Mouse (Mus musculus) midbrain, embryonic 12.5 days (tissue): ENCODE data around the gene Notch2. TPM values are rescaled to one million over a fixed set of nuclear protein-coding genes. Genes with fewer than 3 reads are reported as not detected.

Source experiments
- ATAC-seq: fragments of 200-750 bp; cut with Nextera tagmentation; 2 replicates; pipeline ENCODE4 v1.8.0; 2017; ENCODE audit warnings: low read depth, moderate TSS enrichment, moderate library complexity; ENCODE audit not compliant: low FRiP score
- H3K27ac ChIP-seq: fragments of 300-500 bp; sonication (generic); replicated peaks from 2 replicates; pipeline ENCODE4 v1.5.1; 2016; ENCODE audit warnings: mild to moderate bottlenecking
- H3K27me3 ChIP-seq: fragments of 300-500 bp; sonication (generic); 2 replicates; pipeline ENCODE4 v1.6.1; 2016; ENCODE audit warnings: mild to moderate bottlenecking
- H3K36me3 ChIP-seq: fragments of 300-500 bp; sonication (generic); 2 replicates; pipeline ENCODE4 v1.6.1; 2016
- H3K4me1 ChIP-seq: fragments of 300-500 bp; sonication (generic); 2 replicates; pipeline ENCODE4 v1.6.1; 2016
- H3K4me2 ChIP-seq: fragments of 300-500 bp; sonication (generic); replicated peaks from 2 replicates; pipeline ENCODE4 v1.6.1; 2016; ENCODE audit warnings: mild to moderate bottlenecking, moderate library complexity
- H3K4me3 ChIP-seq: fragments of 300-500 bp; sonication (generic); 2 replicates; pipeline ENCODE4 v1.5.1; 2016; ENCODE audit warnings: mild to moderate bottlenecking
- H3K9ac ChIP-seq: fragments of 300-500 bp; sonication (generic); replicated peaks from 2 replicates; pipeline ENCODE4 v1.6.1; 2016; ENCODE audit warnings: mild to moderate bottlenecking, moderate library complexity
- H3K9me3 ChIP-seq: fragments of 300-500 bp; sonication (generic); 2 replicates; pipeline ENCODE4 v1.6.1; 2016; ENCODE audit warnings: mild to moderate bottlenecking
- WGBS: fragments of 180-500 bp; shearing (Covaris S2); methylation state at CpG from one replicate; pipeline ENCODE4 v1.1.7; 2016; 5-methylcytosine and 5-hydroxymethylcytosine counted together
- polyA plus RNA-seq: library from polyadenylated mRNA; unstranded; fragments of >200 nt; fragmentation: Nextera tagmentation; extraction: Ambion mirVana; gene quantifications from 2 replicates; pipeline ENCODE4 v1.2.1, GENCODE M21; 2016

Gene Notch2
- polyA plus RNA-seq = 20.3 and 20.7 TPM in 2 replicates

DNA sequence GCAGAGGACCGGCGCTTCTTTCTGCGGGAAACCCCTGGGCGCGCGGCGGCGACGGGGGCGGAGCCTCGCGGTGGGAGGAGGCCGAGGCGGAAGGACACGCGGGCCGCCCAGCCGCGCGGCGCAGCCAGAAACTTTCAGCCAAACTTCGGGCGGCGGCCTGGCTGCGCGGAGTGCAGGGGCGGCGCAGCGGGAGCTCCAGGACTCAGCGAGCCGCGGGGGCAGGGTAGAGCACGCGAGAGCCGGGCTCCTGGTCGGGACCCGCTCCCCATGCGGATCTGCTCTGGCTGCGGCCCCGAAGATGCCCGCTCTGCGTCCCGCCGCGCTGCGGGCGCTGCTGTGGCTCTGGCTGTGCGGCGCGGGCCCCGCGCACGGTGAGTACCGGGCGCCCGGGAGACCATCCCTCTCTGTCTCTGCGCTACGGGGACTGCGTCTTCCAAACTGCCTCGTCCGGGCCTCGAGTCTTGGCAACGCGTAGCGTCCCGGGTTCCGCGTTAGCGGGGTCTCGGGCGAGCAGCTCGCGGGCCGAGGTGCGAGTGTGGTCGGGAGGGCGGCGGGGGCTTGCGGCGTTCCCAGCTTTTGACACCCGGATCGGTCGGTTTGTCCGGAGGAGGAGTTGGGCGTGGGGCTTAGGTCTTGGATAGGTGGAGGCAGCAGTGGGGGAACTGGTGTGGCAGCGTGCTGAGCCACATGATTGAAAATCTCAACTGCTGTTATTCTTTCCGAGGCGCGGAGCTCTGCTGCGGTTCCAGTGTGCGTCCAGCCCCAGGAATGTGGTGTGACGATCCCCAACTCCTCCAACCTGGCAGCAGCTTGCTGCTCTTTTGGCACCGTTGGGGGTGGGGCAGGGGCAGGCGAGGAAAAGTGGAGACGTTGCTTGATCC lies at the start of gene Notch2:
Notch2 (plus strand) TSS at position 127 of the 881 bp plus-strand sequence.
- H3K4me2 ChIP-seq = peak within 1 kb of the TSS; percentile 81
- peak; percentile 87 for ATAC-seq
- peak within 1 kb of the TSS; percentile 82 for H3K27ac ChIP-seq
- no peaks in the 10 kb centered on the region for H3K36me3 ChIP-seq
- peak within 1 kb of the TSS; percentile 81 for H3K9ac ChIP-seq
- peaks cover 45% of the 10 kb centered on the region for H3K4me1 ChIP-seq
- peaks cover 18% of the 10 kb centered on the region for H3K27me3 ChIP-seq
- H3K4me3 ChIP-seq = peak within 1 kb of the TSS; percentile 86
- WGBS = under 1% methylated on average over 89 of the region's 95 CpGs
- H3K9me3 ChIP-seq = no peaks in the 10 kb centered on the region

DNA sequence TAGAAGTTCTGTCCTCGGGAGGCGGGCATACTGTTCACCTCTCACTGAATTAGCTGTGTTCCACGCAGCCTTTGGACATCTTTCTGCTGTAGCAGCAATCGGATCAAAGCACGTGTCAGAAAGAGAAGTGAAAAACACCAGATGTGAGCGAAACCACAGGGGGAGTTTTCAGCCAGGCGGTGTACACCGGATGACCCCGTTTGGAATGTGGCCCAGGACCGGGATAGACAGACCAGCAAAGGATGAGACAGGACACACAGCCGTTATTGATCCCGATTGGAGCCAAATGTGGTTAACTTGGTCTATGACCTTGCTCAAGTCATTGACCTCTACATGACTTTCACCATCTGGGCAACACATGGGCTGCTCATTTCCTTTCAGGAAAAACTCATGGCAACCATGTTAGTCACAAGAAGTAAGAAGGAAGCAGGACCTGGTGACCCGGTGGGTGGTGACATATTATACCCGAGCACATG lies 48.4 kb upstream of the Notch2 start:
- no peak overlapping the region for H3K4me3 ChIP-seq
- no peak overlapping the region for H3K4me2 ChIP-seq
- no peaks in the 10 kb centered on the region for H3K9me3 ChIP-seq
- 0 out of 2 replicates have a peak, but pooled peaks cover 4% of the 10 kb centered on the region for H3K27me3 ChIP-seq
- 78% methylated on average over 14 of the region's 14 CpGs for WGBS
- H3K4me1 ChIP-seq = peaks cover 8% of the 10 kb centered on the region; the same call in 1 of the 2 replicates
- H3K27ac ChIP-seq = no peak overlapping the region
- no peak for ATAC-seq
- no peak overlapping the region for H3K9ac ChIP-seq
- H3K36me3 ChIP-seq = no peaks in the 10 kb centered on the region

DNA sequence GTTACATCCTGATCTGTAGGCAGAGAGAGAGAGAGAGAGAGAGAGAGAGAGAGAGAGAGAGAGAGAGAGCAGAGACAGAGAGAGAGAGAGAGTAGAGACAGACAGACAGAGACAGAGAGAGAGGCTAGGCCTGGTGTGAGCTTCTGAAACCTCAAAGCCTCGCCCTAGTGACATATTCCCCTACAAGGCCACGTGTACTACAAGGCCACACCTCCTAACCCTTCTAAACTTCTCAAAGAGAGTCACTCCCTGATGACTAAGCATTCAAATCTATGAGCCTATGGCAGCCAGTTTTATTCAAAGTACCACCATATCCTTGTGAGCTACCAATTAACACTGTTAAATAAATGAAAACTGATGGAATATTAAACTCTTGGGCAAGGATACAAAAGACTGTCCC lies 45.7 kb upstream of the Notch2 start:
- Histone ChIP-seq H3K4me2 (no peak overlapping the region), H3K4me1 (peaks cover 5% of the 10 kb centered on the region; the same call in 1 of the 2 replicates), H3K27me3 (peaks cover 12% of the 10 kb centered on the region; the same call in 1 of the 2 replicates), H3K9ac (no peak overlapping the region), H3K27ac (no peak overlapping the region), H3K36me3 (no peaks in the 10 kb centered on the region), H3K4me3 (no peak overlapping the region), H3K9me3 (no peaks in the 10 kb centered on the region)
- WGBS = 66% methylated on average over 2 of the region's 2 CpGs
- ATAC-seq = no peak

DNA sequence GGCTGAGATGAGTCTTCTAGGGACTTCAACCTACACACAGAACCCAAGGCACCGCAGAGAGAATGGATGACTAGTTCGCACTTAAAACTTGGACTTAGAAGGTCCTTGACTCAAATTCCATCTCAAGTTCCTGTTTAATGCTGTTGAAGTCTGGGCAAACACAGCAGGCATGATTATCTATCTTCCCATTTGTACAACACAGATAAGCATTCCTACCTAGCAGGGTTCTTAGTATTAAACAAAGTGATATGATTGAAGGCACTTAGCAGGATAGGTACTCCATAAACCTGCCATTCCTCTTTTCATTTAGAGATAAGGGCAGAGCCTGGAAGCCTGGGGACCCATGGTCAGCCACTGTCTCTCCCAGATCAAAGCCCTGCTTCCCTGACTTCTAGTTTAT lies 45.1 kb upstream of the Notch2 start:
- H3K36me3 ChIP-seq = no peaks in the 10 kb centered on the region
- no peak overlapping the region for H3K4me3 ChIP-seq
- ATAC-seq = no peak
- H3K9ac ChIP-seq = no peak overlapping the region
- no peak overlapping the region for H3K4me2 ChIP-seq
- no peaks in the 10 kb centered on the region for H3K9me3 ChIP-seq
- H3K4me1 ChIP-seq = peaks cover 5% of the 10 kb centered on the region; the same call in 1 of the 2 replicates
- peaks cover 12% of the 10 kb centered on the region; the same call in 1 of the 2 replicates for H3K27me3 ChIP-seq
- 94% methylated on average over 2 of the region's 2 CpGs for WGBS
- H3K27ac ChIP-seq = no peak overlapping the region

DNA sequence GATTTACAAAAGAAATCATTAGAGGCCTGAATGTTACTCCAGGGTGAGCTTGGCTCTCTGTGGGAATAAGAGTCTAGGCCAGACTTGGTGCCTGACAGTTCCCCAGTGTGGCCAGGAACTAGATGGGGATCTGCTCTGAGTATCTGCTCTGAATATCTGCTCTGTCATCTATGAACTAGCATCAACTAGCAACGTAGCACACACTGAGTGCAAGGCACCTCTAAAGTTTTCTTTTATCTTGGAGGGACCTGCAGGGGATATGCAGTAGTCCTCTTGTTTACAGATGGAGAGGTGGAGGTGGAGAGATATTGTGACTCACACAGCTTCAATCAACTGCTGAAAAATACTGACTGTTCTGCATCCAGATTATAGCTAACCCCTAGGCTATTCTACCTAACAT lies 44.3 kb upstream of the Notch2 start:
- Histone ChIP-seq H3K36me3 (no peaks in the 10 kb centered on the region), H3K4me2 (no peak overlapping the region), H3K27ac (no peak overlapping the region), H3K27me3 (peaks cover 12% of the 10 kb centered on the region; the same call in 1 of the 2 replicates), H3K9me3 (no peaks in the 10 kb centered on the region), H3K4me3 (no peak overlapping the region), H3K4me1 (peaks cover 5% of the 10 kb centered on the region; the same call in 1 of the 2 replicates), H3K9ac (no peak overlapping the region)
- ATAC-seq = no peak
- 76% methylated on average over 1 of the region's 1 CpGs for WGBS

DNA sequence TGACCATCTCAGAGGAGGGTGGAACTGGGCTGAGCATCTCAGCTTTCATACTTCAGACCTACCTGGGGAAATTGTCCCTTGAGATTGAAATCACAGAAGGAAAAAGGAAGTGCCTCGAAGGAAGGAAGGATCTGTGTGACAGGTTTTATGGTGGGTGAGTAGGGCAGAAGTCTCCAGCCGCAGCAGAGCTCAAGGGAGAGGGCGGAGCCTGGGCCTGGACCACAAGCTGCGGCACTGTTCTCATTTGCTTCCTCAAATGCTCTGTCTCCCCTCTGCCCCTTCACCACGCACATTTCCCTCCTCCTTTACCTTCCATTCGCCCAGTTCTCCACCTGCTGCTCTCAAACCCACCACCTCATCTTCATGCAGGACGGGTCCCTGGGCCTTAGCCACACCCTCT lies 42.2 kb upstream of the Notch2 start:
- 38% methylated on average over 7 of the region's 7 CpGs for WGBS

DNA sequence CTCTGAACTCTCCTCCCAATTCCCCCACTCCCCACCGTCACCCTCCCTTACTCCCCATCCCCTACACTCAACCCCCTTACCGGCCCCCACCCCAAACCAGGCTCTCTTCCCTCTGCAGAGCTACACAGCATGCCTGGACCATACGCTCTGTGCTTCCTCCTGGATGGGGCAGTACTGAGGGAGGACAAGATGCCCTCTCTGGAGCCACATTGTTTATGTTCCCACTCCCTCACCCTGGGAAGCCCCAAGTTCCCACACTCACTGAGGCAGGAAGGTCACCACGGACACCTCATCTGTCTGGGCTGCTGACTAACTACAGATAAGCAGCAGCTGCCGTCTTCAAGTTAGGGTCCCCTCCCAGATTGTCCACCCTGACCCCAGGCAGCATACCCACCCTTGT lies 41.1 kb upstream of the Notch2 start:
- ATAC-seq = no peak
- no peaks in the 10 kb centered on the region for H3K9me3 ChIP-seq
- peaks cover 5% of the 10 kb centered on the region; the same call in 1 of the 2 replicates for H3K4me1 ChIP-seq
- H3K4me3 ChIP-seq = no peak overlapping the region
- no peaks in the 10 kb centered on the region for H3K36me3 ChIP-seq
- H3K27ac ChIP-seq = no peak overlapping the region
- peaks cover 12% of the 10 kb centered on the region; the same call in 1 of the 2 replicates for H3K27me3 ChIP-seq
- WGBS = 66% methylated on average over 5 of the region's 5 CpGs
- no peak overlapping the region for H3K4me2 ChIP-seq
- H3K9ac ChIP-seq = no peak overlapping the region

More for the DNA sequence above, 42.2 kb upstream of the Notch2 start:
- H3K9me3 ChIP-seq = no peaks in the 10 kb centered on the region
- peaks cover 12% of the 10 kb centered on the region; the same call in 1 of the 2 replicates for H3K27me3 ChIP-seq
- H3K36me3 ChIP-seq = no peaks in the 10 kb centered on the region
- H3K4me1 ChIP-seq = peaks cover 5% of the 10 kb centered on the region; the same call in 1 of the 2 replicates
- no peak for ATAC-seq
- H3K4me3 ChIP-seq = no peak overlapping the region
- H3K4me2 ChIP-seq = no peak overlapping the region
- H3K9ac ChIP-seq = no peak overlapping the region
- no peak overlapping the region for H3K27ac ChIP-seq

DNA sequence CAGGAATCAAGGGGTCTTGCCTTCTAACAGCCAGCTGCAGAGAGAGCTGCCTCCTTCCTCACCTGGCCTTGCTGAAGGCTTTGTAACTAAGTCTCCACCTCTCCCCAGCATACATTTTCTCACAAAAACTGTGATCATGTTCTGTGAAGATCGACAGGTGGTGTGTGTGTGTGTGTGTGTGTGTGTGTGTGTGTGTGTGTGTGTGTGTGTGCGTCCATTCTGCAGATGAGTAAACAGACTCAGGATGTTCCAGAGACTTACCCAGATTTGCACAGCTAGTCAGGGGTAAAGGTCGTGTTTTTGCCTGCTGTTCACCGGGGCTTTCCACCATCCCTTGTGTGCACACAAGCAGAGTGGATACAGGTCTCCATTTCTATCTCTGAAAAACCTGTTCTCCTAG lies 40.6 kb upstream of the Notch2 start:
- Histone ChIP-seq H3K9ac (no peak overlapping the region), H3K4me2 (no peak overlapping the region), H3K4me1 (peaks cover 5% of the 10 kb centered on the region; the same call in 1 of the 2 replicates), H3K27me3 (peaks cover 12% of the 10 kb centered on the region; the same call in 1 of the 2 replicates), H3K27ac (no peak overlapping the region), H3K36me3 (no peaks in the 10 kb centered on the region), H3K4me3 (no peak overlapping the region), H3K9me3 (no peaks in the 10 kb centered on the region)
- no peak for ATAC-seq
- 70% methylated on average over 4 of the region's 4 CpGs for WGBS

DNA sequence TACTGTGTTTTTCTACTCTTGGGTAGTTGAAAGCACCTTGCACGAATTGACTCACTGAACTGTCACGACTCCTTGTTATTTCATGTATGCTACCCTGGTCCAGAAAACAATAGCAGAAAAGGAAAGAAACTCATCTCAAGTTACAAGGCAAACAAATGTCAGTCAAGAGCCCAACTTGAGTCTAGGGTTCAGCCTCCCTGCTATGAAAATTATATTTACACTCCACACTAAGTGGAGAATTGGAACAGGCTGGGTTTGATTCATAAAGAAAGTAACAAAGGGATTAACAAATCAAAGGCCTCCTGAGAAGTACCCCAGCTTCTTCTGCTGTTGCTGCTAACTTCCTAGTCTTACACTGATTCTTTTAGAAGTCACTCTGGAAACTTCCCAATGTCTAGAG lies 40.0 kb upstream of the Notch2 start:
- peaks cover 12% of the 10 kb centered on the region; the same call in 1 of the 2 replicates for H3K27me3 ChIP-seq
- no peaks in the 10 kb centered on the region for H3K36me3 ChIP-seq
- WGBS = 26% methylated on average over 2 of the region's 2 CpGs
- ATAC-seq = no peak
- H3K4me3 ChIP-seq = no peak overlapping the region
- peaks cover 5% of the 10 kb centered on the region; the same call in 1 of the 2 replicates for H3K4me1 ChIP-seq
- no peak overlapping the region for H3K9ac ChIP-seq
- H3K27ac ChIP-seq = no peak overlapping the region
- no peaks in the 10 kb centered on the region for H3K9me3 ChIP-seq
- H3K4me2 ChIP-seq = no peak overlapping the region

DNA sequence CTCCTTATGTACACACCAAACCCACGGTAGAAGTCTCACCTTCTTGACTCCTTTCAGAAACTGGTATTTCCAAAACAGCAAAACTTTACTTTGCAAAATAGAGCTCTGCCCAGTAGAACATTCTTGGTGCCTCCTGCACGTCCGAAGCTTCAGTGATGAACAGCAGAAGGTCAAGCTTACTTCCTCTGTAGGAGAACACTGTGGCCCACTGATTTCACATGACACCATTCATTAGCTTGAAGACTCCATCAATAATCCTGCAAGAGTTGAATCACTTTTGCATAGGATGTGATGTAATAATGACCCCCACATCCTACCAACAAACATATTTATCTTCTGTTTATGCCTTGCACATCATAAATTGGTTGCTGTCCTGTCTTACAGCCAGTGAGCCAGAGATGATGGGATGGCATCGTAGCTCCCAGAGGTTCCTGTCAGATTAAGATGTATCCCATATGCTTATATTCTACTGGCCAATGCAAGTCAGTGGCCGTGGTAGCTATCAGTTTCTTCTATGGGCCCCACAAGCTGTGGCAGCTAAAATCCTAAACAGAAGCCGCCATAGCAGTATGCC lies 39.0 kb upstream of the Notch2 start:
- Histone ChIP-seq H3K27ac (no peak overlapping the region), H3K4me1 (peaks cover 5% of the 10 kb centered on the region; the same call in 1 of the 2 replicates), H3K36me3 (no peaks in the 10 kb centered on the region), H3K4me3 (no peak overlapping the region), H3K9me3 (no peaks in the 10 kb centered on the region), H3K4me2 (no peak overlapping the region), H3K27me3 (peaks cover 8% of the 10 kb centered on the region), H3K9ac (no peak overlapping the region)
- no peak for ATAC-seq
- 88% methylated on average over 6 of the region's 6 CpGs for WGBS

DNA sequence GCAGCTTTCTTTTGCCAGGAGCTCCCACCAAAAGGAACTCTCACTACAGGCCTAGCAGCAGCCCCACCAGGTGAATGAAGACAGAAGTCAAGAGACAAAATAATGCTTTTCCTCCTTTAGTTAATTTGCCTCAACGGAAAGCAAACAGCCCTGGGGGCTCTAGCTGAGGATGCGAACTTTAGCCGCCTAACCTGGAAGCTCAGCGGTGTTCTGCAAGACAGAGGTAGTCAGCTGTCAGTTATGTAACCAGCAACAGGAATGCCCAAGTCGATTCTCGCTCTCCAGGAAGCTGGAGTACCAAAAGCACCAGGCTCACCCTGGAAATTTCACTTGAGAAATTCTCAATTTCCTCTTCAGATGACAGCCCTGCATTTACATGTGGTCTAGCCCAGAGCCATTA lies 36.6 kb upstream of the Notch2 start:
- Histone ChIP-seq H3K36me3 (no peaks in the 10 kb centered on the region), H3K27ac (no peak overlapping the region), H3K4me3 (no peak overlapping the region), H3K4me2 (no peak overlapping the region), H3K27me3 (peaks cover 8% of the 10 kb centered on the region), H3K9ac (no peak overlapping the region), H3K9me3 (no peaks in the 10 kb centered on the region), H3K4me1 (peaks cover 2% of the 10 kb centered on the region; the same call in 1 of the 2 replicates)
- WGBS = 70% methylated on average over 6 of the region's 6 CpGs
- no peak for ATAC-seq

DNA sequence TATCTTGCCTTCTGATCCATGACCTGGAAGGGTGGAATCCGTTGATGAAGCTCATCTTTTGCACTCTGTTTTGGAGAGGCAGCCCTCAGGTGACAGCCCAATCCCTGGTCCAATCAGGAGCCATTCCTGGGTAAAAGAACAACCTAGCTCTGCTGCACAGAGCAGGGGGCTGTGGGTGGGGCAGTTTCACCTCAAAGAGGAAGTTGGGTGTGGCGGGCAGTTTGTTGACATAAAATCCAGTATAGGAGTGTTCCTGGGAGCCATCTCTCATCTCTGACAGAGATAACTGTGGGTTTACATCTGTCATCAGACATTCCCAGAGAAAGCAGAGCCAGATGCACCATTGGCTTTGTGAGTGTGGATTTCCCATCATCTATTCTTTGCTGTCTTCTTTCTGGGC lies 34.6 kb upstream of the Notch2 start:
- Histone ChIP-seq H3K36me3 (no peaks in the 10 kb centered on the region), H3K27ac (no peak overlapping the region), H3K4me1 (no peaks in the 10 kb centered on the region), H3K9me3 (no peaks in the 10 kb centered on the region), H3K27me3 (no peaks in the 10 kb centered on the region; the same call in 1 of the 2 replicates), H3K4me2 (no peak overlapping the region), H3K9ac (no peak overlapping the region), H3K4me3 (no peak overlapping the region)
- ATAC-seq = no peak
- WGBS = 84% methylated on average over 2 of the region's 2 CpGs
